Mouse (Mus musculus) kidney, embryonic 15.5 days (tissue): ENCODE data around the gene Grin2c. TPM values are rescaled to one million over a fixed set of nuclear protein-coding genes. Genes with fewer than 3 reads are reported as not detected.

Source experiments
- ATAC-seq: fragments of 200-750 bp; cut with Nextera tagmentation; replicated peaks from 2 replicates; pipeline ENCODE4 v1.8.0; 2017; ENCODE audit warnings: moderate TSS enrichment; ENCODE audit not compliant: low FRiP score
- H3K27ac ChIP-seq: fragments of 300-500 bp; sonication (generic); 2 replicates; pipeline ENCODE4 v1.5.1; 2015; ENCODE audit warnings: mild to moderate bottlenecking, inconsistent platforms
- H3K27me3 ChIP-seq: fragments of 300-500 bp; sonication (generic); 2 replicates; pipeline ENCODE4 v1.6.1; 2015; ENCODE audit warnings: inconsistent platforms
- H3K36me3 ChIP-seq: fragments of 300-500 bp; sonication (generic); 2 replicates; pipeline ENCODE4 v1.6.1; 2015; ENCODE audit warnings: inconsistent platforms
- H3K4me1 ChIP-seq: fragments of 300-500 bp; sonication (generic); 2 replicates; pipeline ENCODE4 v1.6.1; 2015; ENCODE audit warnings: inconsistent platforms
- H3K4me2 ChIP-seq: fragments of 300-500 bp; sonication (generic); 2 replicates; pipeline ENCODE4 v1.6.1; 2015; ENCODE audit warnings: moderate library complexity, mild to moderate bottlenecking, inconsistent platforms
- H3K4me3 ChIP-seq: fragments of 300-500 bp; sonication (generic); replicated peaks from 2 replicates; pipeline ENCODE4 v1.5.1; 2015; ENCODE audit warnings: mild to moderate bottlenecking, inconsistent platforms
- H3K9ac ChIP-seq: fragments of 300-500 bp; sonication (generic); 2 replicates; pipeline ENCODE4 v1.6.1; 2015; ENCODE audit warnings: mild to moderate bottlenecking, inconsistent platforms
- H3K9me3 ChIP-seq: fragments of 300-500 bp; sonication (generic); replicated peaks from 2 replicates; pipeline ENCODE4 v1.6.1; 2016; ENCODE audit warnings: inconsistent platforms
- WGBS: fragments of 180-500 bp; shearing (Covaris S2); methylation state at CpG from one replicate; pipeline ENCODE4 v1.1.7; 2015; ENCODE audit warnings: mixed read lengths; 5-methylcytosine and 5-hydroxymethylcytosine counted together
- polyA plus RNA-seq: library from polyadenylated mRNA; unstranded; fragments of >200 nt; fragmentation: Nextera tagmentation; extraction: Ambion mirVana; gene quantifications from 2 replicates; pipeline ENCODE4 v1.2.1, GENCODE M21; 2015

The Grin2c gene
- polyA plus RNA-seq, 1 experiment from 2014 or later: not detected

GRCm38 (mm10) chr11:115234320-115235044 is 32.6 kb downstream of the Grin2c start:
- Histone ChIP-seq H3K9me3 (no peaks in the 10 kb centered on the region), H3K36me3 (no peaks in the 10 kb centered on the region), H3K27me3 (peaks cover 80% of the 10 kb centered on the region), H3K4me1 (peaks cover 58% of the 10 kb centered on the region), H3K9ac (no peak overlapping the region), H3K4me3 (no peak overlapping the region), H3K4me2 (no peak overlapping the region), H3K27ac (no peak overlapping the region)
- WGBS: 58% methylated on average over 15 of the region's 15 CpGs
- no peak for ATAC-seq

DNA sequence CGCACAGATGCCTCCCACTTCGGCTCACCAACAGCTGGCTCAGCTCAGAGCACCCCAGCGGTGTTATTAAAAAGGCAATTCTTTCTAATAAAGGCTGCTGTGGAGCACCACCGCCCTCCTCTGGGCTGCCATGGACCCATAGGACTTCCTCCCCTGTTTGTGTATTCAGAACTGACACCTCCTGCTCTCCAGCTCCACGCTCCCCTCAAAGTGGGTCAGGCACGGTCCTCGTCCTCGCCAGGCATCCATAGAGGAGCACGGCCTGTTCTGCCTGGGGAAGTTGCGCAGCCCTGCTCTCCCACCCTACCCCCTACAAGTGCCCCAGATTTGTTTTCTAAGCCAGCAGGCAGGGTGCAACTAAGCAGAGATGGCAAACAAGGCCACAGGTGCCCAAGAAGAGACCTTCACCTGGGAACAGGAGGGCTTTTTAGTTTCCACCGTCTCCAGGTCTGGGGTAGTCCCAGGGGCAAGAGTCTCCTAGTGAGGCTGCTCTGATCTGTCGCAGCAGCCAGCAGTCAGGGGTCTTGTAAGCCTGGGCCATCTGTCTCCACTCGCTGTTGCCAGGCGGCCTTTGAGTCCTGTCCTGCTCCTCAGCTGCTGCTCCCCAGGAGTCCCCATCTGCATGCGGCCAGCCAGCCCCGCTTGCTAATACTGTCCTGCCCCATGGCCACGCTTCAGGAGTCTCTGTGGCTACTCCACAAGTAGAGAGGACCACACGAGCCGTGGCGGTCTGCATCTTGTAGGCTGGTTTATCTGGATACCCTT is 33.3 kb downstream of the Grin2c start:
- no peak overlapping the region for H3K4me3 ChIP-seq
- no peak overlapping the region for H3K9ac ChIP-seq
- WGBS: 65% methylated on average over 20 of the region's 20 CpGs
- H3K27ac ChIP-seq: no peak overlapping the region
- H3K4me1 ChIP-seq: peaks cover 55% of the 10 kb centered on the region
- H3K9me3 ChIP-seq: no peaks in the 10 kb centered on the region
- no peak for ATAC-seq
- H3K27me3 ChIP-seq: peaks cover 80% of the 10 kb centered on the region
- H3K4me2 ChIP-seq: no peak overlapping the region
- H3K36me3 ChIP-seq: no peaks in the 10 kb centered on the region

DNA sequence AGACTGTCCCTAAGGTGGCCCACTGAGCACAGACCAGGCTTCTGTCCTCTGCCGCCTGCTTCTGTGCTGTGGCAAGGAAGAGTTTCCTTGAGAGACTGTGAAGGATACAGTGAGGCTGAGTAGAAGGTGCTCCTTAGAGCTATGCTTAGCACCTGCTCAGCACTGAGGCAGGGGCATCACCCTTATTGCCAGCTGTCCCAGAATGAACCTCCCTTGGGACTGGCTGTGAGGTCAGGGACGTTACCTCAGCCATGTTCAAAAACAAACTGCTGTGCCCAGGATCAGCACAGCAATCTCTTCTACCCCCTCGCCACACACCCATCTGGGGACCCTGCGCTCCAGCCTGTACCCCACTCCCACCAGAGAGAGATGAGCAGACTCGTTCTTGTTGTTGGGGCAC is 34.2 kb downstream of the Grin2c start:
- Histone ChIP-seq H3K9me3 (no peaks in the 10 kb centered on the region), H3K4me3 (no peak overlapping the region), H3K27ac (no peak overlapping the region), H3K4me1 (peaks cover 56% of the 10 kb centered on the region), H3K9ac (no peak overlapping the region), H3K4me2 (no peak overlapping the region), H3K27me3 (peaks cover 80% of the 10 kb centered on the region), H3K36me3 (no peaks in the 10 kb centered on the region)
- ATAC-seq: no peak
- 81% methylated on average over 5 of the region's 5 CpGs for WGBS

DNA sequence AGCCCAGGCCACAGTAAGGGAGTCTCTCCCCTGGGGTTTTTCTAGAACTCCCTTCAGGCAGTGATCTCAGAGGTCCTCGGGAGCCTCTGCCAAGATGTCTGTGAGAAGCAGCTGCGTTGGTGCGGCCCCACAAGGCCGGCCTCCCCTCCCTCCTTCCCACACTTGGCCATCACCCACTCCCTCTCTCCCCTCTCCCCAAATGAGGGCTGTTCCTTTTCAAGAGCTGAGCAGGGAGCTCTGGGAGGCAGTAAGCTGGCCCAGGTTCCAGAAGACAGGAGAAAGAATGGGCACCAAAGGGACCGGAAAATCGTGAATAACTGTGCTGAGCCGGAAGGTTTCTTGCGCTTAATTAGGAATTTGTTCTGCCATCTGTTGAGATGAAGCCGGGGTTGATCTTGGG is 35.1 kb downstream of the Grin2c start:
- Histone ChIP-seq H3K27me3 (peaks cover 72% of the 10 kb centered on the region), H3K27ac (peak overlapping the region; percentile 67; the same call in 1 of the 2 replicates), H3K4me3 (no peak overlapping the region), H3K4me1 (peaks cover 56% of the 10 kb centered on the region), H3K36me3 (no peaks in the 10 kb centered on the region), H3K9ac (no peak overlapping the region), H3K9me3 (no peaks in the 10 kb centered on the region), H3K4me2 (no peak overlapping the region)
- no peak for ATAC-seq
- 61% methylated on average over 9 of the region's 9 CpGs for WGBS

DNA sequence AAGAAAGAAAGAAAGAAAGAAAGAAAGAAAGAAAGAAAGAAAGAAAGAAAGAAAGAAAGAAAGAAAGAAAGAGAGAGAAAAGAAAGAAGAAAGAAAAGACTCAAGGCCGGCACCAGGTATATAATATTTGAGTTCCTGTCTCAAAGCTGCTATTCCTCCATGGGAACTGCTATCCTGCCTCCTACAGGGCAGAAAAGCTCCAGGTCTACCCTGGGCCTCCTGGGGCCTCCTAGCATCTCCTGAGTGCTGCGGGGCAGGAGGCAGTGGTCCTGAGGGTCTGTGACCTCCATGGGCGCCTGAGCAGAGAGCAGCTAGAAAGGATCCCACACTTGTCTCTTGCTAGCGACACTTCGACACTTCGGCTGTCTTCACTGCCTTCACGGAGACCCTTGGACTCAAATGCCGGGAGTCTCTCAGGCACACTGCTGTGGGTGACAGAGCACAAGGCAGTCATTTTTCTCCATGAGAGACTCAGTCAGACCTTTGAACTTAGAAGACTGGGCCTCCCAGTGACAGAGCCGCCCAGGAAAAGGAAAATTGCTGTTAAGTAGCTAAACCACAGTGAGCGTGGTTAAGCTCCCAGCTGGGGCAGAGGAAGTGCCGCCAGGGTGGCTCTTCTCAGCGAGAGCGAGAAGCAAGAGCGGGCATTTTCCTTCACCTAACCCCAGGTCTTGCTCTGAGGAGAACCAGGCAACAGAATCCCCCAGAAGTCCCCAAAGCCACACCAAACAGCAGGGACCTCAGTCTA is 35.7 kb downstream of the Grin2c start:
- H3K27ac ChIP-seq: peak overlapping the region; percentile 67
- H3K4me1 ChIP-seq: peaks cover 51% of the 10 kb centered on the region
- no peak overlapping the region for H3K9ac ChIP-seq
- no peak overlapping the region for H3K4me2 ChIP-seq
- no peak for ATAC-seq
- no peak overlapping the region for H3K4me3 ChIP-seq
- peaks cover 77% of the 10 kb centered on the region for H3K27me3 ChIP-seq
- WGBS: 44% methylated on average over 14 of the region's 14 CpGs
- no peaks in the 10 kb centered on the region for H3K36me3 ChIP-seq
- no peaks in the 10 kb centered on the region for H3K9me3 ChIP-seq

DNA sequence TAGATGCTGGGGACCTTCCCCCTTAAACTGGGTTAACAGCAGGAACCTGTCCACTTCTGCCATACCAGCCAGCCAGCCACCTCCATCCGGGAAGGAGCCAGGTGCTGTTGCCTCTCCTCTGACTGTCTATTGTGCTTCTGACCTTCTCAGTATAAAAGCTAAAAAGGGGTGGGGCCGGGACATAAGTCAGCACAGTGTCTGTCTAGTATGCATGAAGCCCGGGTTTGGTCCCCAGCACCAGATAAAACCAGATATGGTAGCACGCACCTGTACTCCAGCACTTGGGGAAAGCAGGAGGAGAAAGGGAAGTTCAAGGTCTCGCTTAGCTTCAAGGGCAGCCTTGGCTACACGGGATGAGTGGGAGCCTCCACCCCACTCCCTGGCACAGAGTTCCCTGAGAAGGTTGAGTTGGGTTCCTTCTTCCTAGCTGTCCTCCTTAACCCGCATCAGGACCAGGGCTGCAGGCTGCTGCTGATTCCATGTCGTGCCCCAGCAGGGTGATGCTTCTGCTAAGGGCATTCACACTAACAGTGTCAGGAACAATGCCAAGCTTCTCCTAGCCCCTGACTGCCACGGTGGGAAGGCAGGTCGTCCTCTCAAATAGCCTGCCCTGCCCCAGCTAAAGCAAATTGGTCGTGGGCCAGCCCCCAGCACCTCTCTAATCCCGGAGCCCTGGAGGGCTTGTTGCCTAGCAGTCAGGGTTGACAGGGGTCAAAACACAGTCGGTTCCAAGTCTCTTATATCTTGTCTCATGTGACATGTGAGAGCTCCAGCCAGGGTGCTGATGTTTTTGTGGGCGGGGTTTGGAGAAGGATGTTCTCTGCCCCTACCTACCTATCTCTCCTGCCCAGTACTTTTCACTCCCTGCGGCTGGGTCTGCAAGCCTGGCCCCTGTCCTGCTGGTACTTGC is 37.8 kb downstream of the Grin2c start:
- H3K9ac ChIP-seq: no peak overlapping the region

GRCm38 (mm10) chr11:115228430-115228829 is 38.6 kb downstream of the Grin2c start:
- Histone ChIP-seq H3K4me1 (peaks cover 37% of the 10 kb centered on the region), H3K4me3 (no peak overlapping the region), H3K27ac (no peak overlapping the region), H3K36me3 (no peaks in the 10 kb centered on the region), H3K9ac (no peak overlapping the region), H3K9me3 (no peaks in the 10 kb centered on the region), H3K27me3 (peaks cover 83% of the 10 kb centered on the region), H3K4me2 (no peak overlapping the region)
- 51% methylated on average over 7 of the region's 7 CpGs for WGBS
- no peak for ATAC-seq

More for the DNA sequence above, 37.8 kb downstream of the Grin2c start:
- H3K27me3 ChIP-seq: peaks cover 83% of the 10 kb centered on the region
- WGBS: 53% methylated on average over 15 of the region's 15 CpGs
- H3K36me3 ChIP-seq: no peaks in the 10 kb centered on the region
- no peaks in the 10 kb centered on the region for H3K9me3 ChIP-seq
- ATAC-seq: no peak
- H3K4me3 ChIP-seq: no peak overlapping the region
- no peak overlapping the region for H3K4me2 ChIP-seq
- H3K27ac ChIP-seq: no peak overlapping the region
- peaks cover 39% of the 10 kb centered on the region for H3K4me1 ChIP-seq

DNA sequence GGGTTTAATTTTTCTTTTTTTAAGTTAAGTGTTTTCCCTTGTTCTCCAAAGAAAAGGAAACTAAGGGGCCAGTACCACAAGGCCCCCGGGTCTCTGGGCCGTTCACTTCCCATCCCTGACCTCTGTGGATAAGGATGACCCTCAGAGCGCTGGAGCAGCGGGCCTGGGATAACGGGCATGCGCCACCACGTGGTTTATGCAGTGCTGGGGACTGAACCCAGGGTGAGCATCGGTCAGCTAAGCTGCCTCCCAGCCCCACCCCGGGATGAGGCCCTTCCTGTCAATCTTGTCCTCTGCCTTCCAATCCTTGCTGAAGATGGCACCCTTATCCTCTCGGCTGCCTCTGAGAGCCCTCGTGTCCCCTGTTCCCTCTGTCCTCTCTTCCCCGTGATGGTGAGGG is 39.4 kb downstream of the Grin2c start:
- Histone ChIP-seq H3K9ac (no peak overlapping the region), H3K36me3 (no peaks in the 10 kb centered on the region), H3K27me3 (peaks cover 82% of the 10 kb centered on the region), H3K4me1 (peaks cover 42% of the 10 kb centered on the region), H3K9me3 (no peaks in the 10 kb centered on the region), H3K4me2 (no peak overlapping the region), H3K4me3 (no peak overlapping the region), H3K27ac (no peak overlapping the region)
- 42% methylated on average over 12 of the region's 12 CpGs for WGBS
- no peak for ATAC-seq

DNA sequence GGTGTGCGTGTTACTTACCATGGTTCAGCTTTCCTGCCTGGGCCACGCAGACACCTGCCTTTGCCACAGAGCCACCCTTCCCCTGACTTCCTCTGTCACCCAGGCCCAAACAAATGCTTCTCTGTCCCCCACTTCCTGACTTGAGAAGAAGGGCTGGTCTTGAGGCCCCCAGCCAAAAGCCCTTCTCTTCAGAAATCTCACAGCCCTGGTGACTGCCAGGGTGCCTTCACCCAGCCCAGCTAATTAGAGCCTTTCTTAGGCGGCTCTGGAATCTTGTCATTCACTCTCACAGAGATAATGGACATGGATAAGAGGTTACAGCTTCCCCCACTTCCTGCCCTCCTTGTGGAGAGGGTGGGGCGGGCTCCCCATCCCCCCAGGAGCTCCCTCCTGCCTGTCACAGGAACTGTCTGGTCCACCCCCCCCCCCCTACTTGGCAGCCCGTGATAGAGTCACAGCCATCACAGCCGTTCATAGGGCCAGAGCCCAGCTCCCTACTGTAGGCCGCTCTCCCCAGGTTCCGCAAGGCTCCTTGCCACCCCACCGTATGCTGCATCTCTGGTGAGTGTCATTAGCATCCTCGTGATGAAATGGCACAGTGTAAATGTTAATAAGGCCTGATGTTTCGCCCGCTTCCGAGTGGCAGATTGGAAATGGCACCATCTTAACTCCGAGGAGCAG is 40.1 kb downstream of the Grin2c start:
- no peak overlapping the region for H3K27ac ChIP-seq
- 64% methylated on average over 14 of the region's 14 CpGs for WGBS
- H3K27me3 ChIP-seq: peaks cover 78% of the 10 kb centered on the region
- no peak for ATAC-seq
- H3K4me1 ChIP-seq: peaks cover 47% of the 10 kb centered on the region
- H3K36me3 ChIP-seq: no peaks in the 10 kb centered on the region
- H3K9ac ChIP-seq: no peak overlapping the region
- H3K4me3 ChIP-seq: no peak overlapping the region
- no peak overlapping the region for H3K4me2 ChIP-seq
- H3K9me3 ChIP-seq: no peaks in the 10 kb centered on the region

DNA sequence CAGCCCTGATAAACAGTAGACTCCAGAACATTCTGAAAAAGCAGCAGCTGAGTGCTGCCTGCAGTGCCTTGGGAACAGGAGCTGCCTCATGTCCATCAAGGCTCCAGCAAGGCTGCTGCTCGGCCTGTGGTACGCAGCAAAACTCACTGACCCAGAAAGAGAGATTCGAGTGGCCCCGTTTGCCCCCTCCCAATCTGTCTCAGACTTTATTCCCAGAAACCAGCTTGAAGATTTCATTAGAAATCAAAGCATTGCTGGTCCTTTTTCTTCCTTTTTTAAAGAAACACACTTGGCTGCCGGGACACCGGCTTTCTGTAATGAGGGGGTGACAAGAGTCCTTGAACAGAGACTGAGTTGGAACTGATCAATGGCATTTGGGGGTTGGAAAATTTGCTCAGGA is 41.7 kb downstream of the Grin2c start:
- Histone ChIP-seq H3K4me1 (peaks cover 43% of the 10 kb centered on the region), H3K27ac (no peak overlapping the region), H3K4me2 (no peak overlapping the region), H3K4me3 (no peak overlapping the region), H3K27me3 (peaks cover 66% of the 10 kb centered on the region), H3K9ac (no peak overlapping the region), H3K36me3 (no peaks in the 10 kb centered on the region), H3K9me3 (no peaks in the 10 kb centered on the region)
- ATAC-seq: no peak
- 63% methylated on average over 6 of the region's 6 CpGs for WGBS

DNA sequence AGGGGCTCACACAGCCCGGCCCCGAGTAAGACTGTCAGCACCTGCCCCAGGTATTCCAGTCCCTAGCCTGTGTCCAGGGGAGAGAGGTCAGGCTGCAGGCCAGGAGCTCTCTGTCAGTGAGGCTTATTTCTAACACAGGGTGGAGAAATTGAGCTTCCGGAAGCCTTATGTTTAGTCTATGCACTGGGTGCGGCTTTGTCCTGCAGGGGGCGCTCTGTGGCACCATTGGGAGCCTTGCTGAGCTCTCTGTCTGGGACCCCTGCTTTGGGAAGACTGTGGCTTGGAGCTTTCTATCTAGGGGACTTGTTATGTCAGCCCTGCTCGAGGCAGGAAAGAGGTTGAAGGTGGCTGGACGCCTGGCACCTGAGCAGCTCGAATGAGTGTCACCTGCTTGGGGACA is 42.2 kb downstream of the Grin2c start:
- no peak for ATAC-seq

More for the DNA sequence above, 42.2 kb downstream of the Grin2c start:
- Histone ChIP-seq H3K36me3 (no peaks in the 10 kb centered on the region), H3K4me2 (no peak overlapping the region), H3K4me3 (no peak overlapping the region), H3K27ac (no peak overlapping the region), H3K9ac (no peak overlapping the region), H3K27me3 (peaks cover 62% of the 10 kb centered on the region), H3K9me3 (no peaks in the 10 kb centered on the region), H3K4me1 (peaks cover 43% of the 10 kb centered on the region)
- 40% methylated on average over 8 of the region's 8 CpGs for WGBS
